Comparison of ENCODE assay signal across 9 mouse cellular contexts in the genomic region with DNA sequence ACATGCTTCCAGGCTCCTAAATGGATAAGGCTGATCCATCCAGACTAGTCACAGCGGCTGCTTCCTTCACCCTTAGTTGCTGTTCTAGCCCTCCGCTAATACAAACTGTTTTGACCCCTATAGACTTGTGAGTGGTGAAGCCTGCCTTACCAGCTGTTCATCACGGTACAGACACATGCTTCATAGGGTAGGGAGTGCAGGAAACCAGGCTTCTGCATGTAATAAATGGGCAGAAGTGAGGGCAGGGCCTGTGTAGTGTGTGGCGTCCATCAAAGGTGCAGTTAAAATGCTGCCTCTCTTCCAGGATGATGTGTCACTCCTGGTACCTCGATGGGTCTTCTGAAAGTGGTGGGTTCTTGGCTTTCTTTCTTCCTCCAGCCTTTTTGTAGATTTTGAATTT. TPM values are rescaled to one million over a fixed set of nuclear protein-coding genes. Genes with fewer than 3 reads are reported as not detected.
DNase-seq lines count a peak whose midpoint lies in the region; ATAC-seq and TF ChIP-seq lines count a peak whose summit lies in the region.
"Had no signal": no experiment of that assay in that cellular context is flagged by ENCODE, and none has a peak within 500 bp of the region (broad histone marks: within the 10 kb centered on the region; RNA-seq: fewer than 3 reads in every experiment).

No protein-coding gene starts in this region.

- no peak for TF ChIP-seq CTCF in embryonic fibroblast, embryonic 13.5 days (IDR thresholded peaks at IDR 0.05; ENCODE audit: borderline replicate concordance, insufficient read depth, low read length)
- TF ChIP-seq CTCF in hindbrain, postnatal 0 days (IDR thresholded peaks at IDR 0.05; ENCODE audit: low read depth) = no peak

- peak overlapping the region; percentile 35; the same call in 1 of the 2 replicates for H3K9ac ChIP-seq in kidney, embryonic 16.5 days (replicated peaks; ENCODE audit: low read length)
- no peak overlapping the region for H3K9ac ChIP-seq in hindbrain, postnatal 0 days (replicated peaks; ENCODE audit: low read length)
- peak overlapping the region; percentile 57; the same call in 1 of the 2 replicates for H3K9ac ChIP-seq in neural tube, embryonic 13.5 days

- H3K4me2 ChIP-seq in kidney, embryonic 16.5 days (replicated peaks; ENCODE audit: low read depth, low read length) = no peak overlapping the region
- H3K4me2 ChIP-seq in hindbrain, postnatal 0 days (ENCODE audit: low read depth, low read length) = no peak overlapping the region
- H3K4me2 ChIP-seq in neural tube, embryonic 13.5 days = no peak overlapping the region

- no peaks in the 10 kb centered on the region for H3K27me3 ChIP-seq in kidney, embryonic 16.5 days (ENCODE audit: insufficient read depth, low read length)
- no peaks in the 10 kb centered on the region for H3K27me3 ChIP-seq in hindbrain, postnatal 0 days (ENCODE audit: insufficient read depth, low read length)
- no peaks in the 10 kb centered on the region; the same call in 1 of the 2 replicates for H3K27me3 ChIP-seq in neural tube, embryonic 13.5 days

- H3K9me3 ChIP-seq in kidney, embryonic 16.5 days (ENCODE audit: low read length) = no peaks in the 10 kb centered on the region
- H3K9me3 ChIP-seq in hindbrain, postnatal 0 days (ENCODE audit: low read length) = no peaks in the 10 kb centered on the region
- H3K9me3 ChIP-seq in neural tube, embryonic 13.5 days = no peaks in the 10 kb centered on the region

- no peak overlapping the region for H3K4me3 ChIP-seq in kidney, embryonic 16.5 days (ENCODE audit: low read length)
- H3K4me3 ChIP-seq in embryonic fibroblast, embryonic 13.5 days (ENCODE audit: insufficient read depth, low read length) = no peak overlapping the region
- H3K4me3 ChIP-seq in hindbrain, postnatal 0 days (ENCODE audit: low read length) = no peak overlapping the region
- H3K4me3 ChIP-seq in neural tube, embryonic 13.5 days = no peak overlapping the region
- H3K4me3 ChIP-seq: erythroblast, embryonic 14.5 days had no signal

- no peaks in the 10 kb centered on the region for H3K36me3 ChIP-seq in kidney, embryonic 16.5 days (ENCODE audit: insufficient read depth, low read length)
- peaks cover 28% of the 10 kb centered on the region for H3K36me3 ChIP-seq in hindbrain, postnatal 0 days (ENCODE audit: insufficient read depth, low read length)
- H3K36me3 ChIP-seq in neural tube, embryonic 13.5 days = peaks cover 44% of the 10 kb centered on the region

- no peak for TF ChIP-seq POLR2A in embryonic fibroblast, embryonic 13.5 days (IDR thresholded peaks at IDR 0.05; ENCODE audit: low read depth, low read length)

- H3K4me1 ChIP-seq in kidney, embryonic 16.5 days (ENCODE audit: insufficient read depth, low read length) = peaks cover 29% of the 10 kb centered on the region
- peaks cover 26% of the 10 kb centered on the region for H3K4me1 ChIP-seq in embryonic fibroblast, embryonic 13.5 days (ENCODE audit: control insufficient read depth, insufficient read depth, low read length)
- peaks cover 18% of the 10 kb centered on the region for H3K4me1 ChIP-seq in hindbrain, postnatal 0 days (ENCODE audit: insufficient read depth, low read length)
- H3K4me1 ChIP-seq in neural tube, embryonic 13.5 days (replicated peaks) = peaks cover 36% of the 10 kb centered on the region

- no peak; the same call in 1 of the 2 replicates for ATAC-seq in kidney, embryonic 16.5 days (ENCODE audit: low FRiP score, low TSS enrichment)
- ATAC-seq in hindbrain, postnatal 0 days = no peak
- no peak for ATAC-seq in neural tube, embryonic 13.5 days (ENCODE audit: low read depth)
- ATAC-seq in monocyte, adult 5-6 weeks (replicated peaks; ENCODE audit: insufficient number of reproducible peaks, low FRiP score, low TSS enrichment, poor library complexity, severe bottlenecking) = no peak
- no peak for ATAC-seq in erythroid progenitor cell, adult 5-6 weeks (replicated peaks; ENCODE audit: low FRiP score, poor library complexity, severe bottlenecking)

- H3K27ac ChIP-seq in kidney, embryonic 16.5 days (ENCODE audit: low read length) = no peak overlapping the region; the same call in 1 of the 2 replicates
- H3K27ac ChIP-seq in embryonic fibroblast, embryonic 13.5 days (ENCODE audit: insufficient read depth, low read length) = peak overlapping the region; percentile 71; the same call in 1 of the 2 replicates
- H3K27ac ChIP-seq in hindbrain, postnatal 0 days = peak overlapping the region; percentile 82
- H3K27ac ChIP-seq in neural tube, embryonic 13.5 days (replicated peaks) = peak overlapping the region; percentile 83
- H3K27ac ChIP-seq: macrophage had no signal

- DNase-seq in kidney, postnatal 4 days = no peak
- no peak for DNase-seq in hindbrain, postnatal 0 days (ENCODE audit: low spot score)

- 60% methylated on average over 5 of the region's 5 CpGs for WGBS in kidney, embryonic 16.5 days
- WGBS in hindbrain, postnatal 0 days = 40% methylated on average over 5 of the region's 5 CpGs
- WGBS in neural tube, embryonic 13.5 days = 47% methylated on average over 5 of the region's 5 CpGs

RNA-seq across cellular contexts. Expression of gene Pik3ip1, which starts 7.8 kb away (rescaled TPM):
- polyA plus RNA-seq in kidney, embryonic 16.5 days (2015; fragmentation: Nextera tagmentation; extraction: Ambion mirVana) = 10.5 and 12.5 TPM in 2 replicates
- 21.1 and 22.8 TPM in 2 replicates for polyA plus RNA-seq in embryonic fibroblast, embryonic 13.5 days (2011; ENCODE audit: insufficient read length, low read depth, missing spikeins)
- 34.3 and 40.9 TPM in 2 replicates for total RNA-seq in hindbrain, postnatal 0 days (2014; rRNA removed)
- 41.6 and 45.4 TPM in 2 replicates for polyA plus RNA-seq in hindbrain, postnatal 0 days (2015; fragmentation: Nextera tagmentation; extraction: Ambion mirVana)
- 26.5 and 29.7 TPM in 2 replicates for polyA plus RNA-seq in neural tube, embryonic 13.5 days (2015; fragmentation: Nextera tagmentation; extraction: Ambion mirVana)
- 17.3 to 18.3 TPM (median 18.0 TPM) in 3 replicates for total RNA-seq in monocyte, adult 5-6 weeks (2017)
- total RNA-seq in erythroid progenitor cell, adult 5-6 weeks (2015; ENCODE audit: low replicate concordance) = 2.1 and 4.3 TPM in 2 replicates
- total RNA-seq in erythroid progenitor cell, adult 5-6 weeks (2017; ENCODE audit: low replicate concordance) = 2.7 and 20.2 TPM in 2 replicates

RNA-seq across cellular contexts. Expression of gene Patz1, which starts 49.3 kb away (rescaled TPM):
- 49.5 and 57.0 TPM in 2 replicates for polyA plus RNA-seq in kidney, embryonic 16.5 days (2015; fragmentation: Nextera tagmentation; extraction: Ambion mirVana)
- polyA plus RNA-seq in embryonic fibroblast, embryonic 13.5 days (2011; ENCODE audit: insufficient read length, low read depth, missing spikeins) = 23.4 and 26.5 TPM in 2 replicates
- 89.6 and 97.1 TPM in 2 replicates for total RNA-seq in hindbrain, postnatal 0 days (2014; rRNA removed)
- 38.8 and 40.4 TPM in 2 replicates for polyA plus RNA-seq in hindbrain, postnatal 0 days (2015; fragmentation: Nextera tagmentation; extraction: Ambion mirVana)
- 62.2 and 69.6 TPM in 2 replicates for polyA plus RNA-seq in neural tube, embryonic 13.5 days (2015; fragmentation: Nextera tagmentation; extraction: Ambion mirVana)
- total RNA-seq in monocyte, adult 5-6 weeks (2017) = 14.9 to 26.0 TPM (median 20.6 TPM) in 3 replicates
- total RNA-seq in erythroid progenitor cell, adult 5-6 weeks (2015; ENCODE audit: low replicate concordance) = 14.1 and 17.6 TPM in 2 replicates
- total RNA-seq in erythroid progenitor cell, adult 5-6 weeks (2017; ENCODE audit: low replicate concordance) = 18.2 and 31.6 TPM in 2 replicates
